Mouse (Mus musculus) lung, embryonic 16.5 days (tissue): ENCODE measurements at regions not wholly inside any gene's neighbourhood (a gene's known extent, or its start where the extent isn't known, plus 50 kb on each side); places are given as distances from the start of the nearest gene placed in this dataset.
A peak's percentile ranks its signal among the peaks of the same experiment; 100 is the strongest.

ENCODE experiments used
- ATAC-seq: fragments of 200-750 bp; cut with Nextera tagmentation; 2 replicates; pipeline ENCODE4 v1.8.0; 2017; ENCODE audit warnings: low read depth, mild to moderate bottlenecking, moderate library complexity
- H3K27ac ChIP-seq: fragments of 300-500 bp; sonication (generic); 2 replicates; pipeline ENCODE4 v1.5.1; 2014; ENCODE audit warnings: mild to moderate bottlenecking, control low read depth, low read length
- H3K27me3 ChIP-seq: fragments of 300-500 bp; sonication (generic); 2 replicates; pipeline ENCODE4 v1.6.1; 2014; ENCODE audit warnings: low read depth, low read length, mixed read lengths; ENCODE audit not compliant: control insufficient read depth, insufficient read depth
- H3K36me3 ChIP-seq: fragments of 300-500 bp; sonication (generic); 2 replicates; pipeline ENCODE4 v1.6.1; 2014; ENCODE audit warnings: low read length; ENCODE audit not compliant: control insufficient read depth, insufficient read depth
- H3K4me1 ChIP-seq: fragments of 300-500 bp; sonication (generic); replicated peaks from 2 replicates; pipeline ENCODE4 v1.6.1; 2014; ENCODE audit warnings: low read length, mixed read lengths; ENCODE audit not compliant: control insufficient read depth, insufficient read depth
- H3K4me2 ChIP-seq: fragments of 300-500 bp; sonication (generic); 2 replicates; pipeline ENCODE4 v1.6.1; 2014; ENCODE audit warnings: low read depth, low read length, control low read depth
- H3K4me3 ChIP-seq: fragments of 300-500 bp; sonication (generic); 2 replicates; pipeline ENCODE4 v1.5.1; 2014; ENCODE audit warnings: mild to moderate bottlenecking, low read length, control low read depth
- H3K9ac ChIP-seq: fragments of 300-500 bp; sonication (generic); 2 replicates; pipeline ENCODE4 v1.6.1; 2014; ENCODE audit warnings: low read length, control low read depth
- H3K9me3 ChIP-seq: fragments of 300-500 bp; sonication (generic); 2 replicates; pipeline ENCODE4 v1.6.1; 2016; ENCODE audit warnings: low read length; ENCODE audit not compliant: control insufficient read depth
- WGBS: fragments of 180-500 bp; shearing (Covaris S2); extraction: QIAGEN DNeasy Blood & Tissue Kit; methylation state at CpG from one replicate; pipeline ENCODE4 v1.1.7; 2014; 5-methylcytosine and 5-hydroxymethylcytosine counted together

- Histone ChIP-seq H3K9ac (no peak overlapping the region), H3K4me1 (peaks cover 9% of the 10 kb centered on the region), H3K36me3 (no peaks in the 10 kb centered on the region), H3K4me3 (no peak overlapping the region), H3K9me3 (no peaks in the 10 kb centered on the region), H3K4me2 (no peak overlapping the region), H3K27ac (peak overlapping the region; percentile 30; the same call in 1 of the 2 replicates), H3K27me3 (no peaks in the 10 kb centered on the region)
- peak; percentile 69; the same call in 1 of the 2 replicates for ATAC-seq
- WGBS, result 60% methylated on average over 4 of the region's 4 CpGs
Observed at GRCm38 (mm10) chr3:21816968-21817858, 259.2 kb upstream of the Tbl1xr1 start.

DNA sequence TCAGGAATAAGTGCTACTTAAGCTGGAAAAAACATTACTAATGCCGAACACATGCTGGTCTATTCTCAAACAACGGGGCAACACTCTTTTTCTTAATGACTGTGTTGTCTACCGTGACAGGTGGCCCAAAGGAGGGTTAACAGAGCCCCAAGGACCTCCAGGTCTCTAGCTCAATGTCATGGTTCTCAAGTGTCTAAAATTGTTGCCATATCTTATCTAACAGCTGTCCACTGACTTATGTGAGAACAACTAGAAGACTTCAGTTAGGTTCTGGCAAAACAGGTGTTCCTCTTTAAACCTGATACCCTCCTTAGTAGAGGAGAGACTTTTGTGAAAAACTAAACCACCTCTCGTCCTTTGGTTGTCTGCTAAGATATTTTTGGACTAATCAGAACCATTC, 257.4 kb upstream of the Tbl1xr1 start:
- WGBS, result 50% methylated on average over 4 of the region's 4 CpGs
- Histone ChIP-seq H3K27me3 (no peaks in the 10 kb centered on the region), H3K27ac (no peak overlapping the region), H3K9me3 (no peaks in the 10 kb centered on the region), H3K4me1 (peaks cover 9% of the 10 kb centered on the region), H3K9ac (no peak overlapping the region), H3K4me2 (no peak overlapping the region), H3K36me3 (no peaks in the 10 kb centered on the region), H3K4me3 (no peak overlapping the region)
- ATAC-seq, result no peak

GRCm38 (mm10) chr3:21820051-21820598, 256.3 kb upstream of the Tbl1xr1 start:
- ATAC-seq, result peak; percentile 65

GRCm38 (mm10) chr3:21822675-21823074, 253.8 kb upstream of the Tbl1xr1 start:
- ATAC-seq, result no peak
- peaks cover 6% of the 10 kb centered on the region for H3K4me1 ChIP-seq
- H3K27ac ChIP-seq, result no peak overlapping the region
- whole genome bisulfite sequencing, result 74% methylated on average over 4 of the region's 4 CpGs
- H3K9me3 ChIP-seq, result no peaks in the 10 kb centered on the region
- no peak overlapping the region for H3K4me3 ChIP-seq
- no peak overlapping the region for H3K9ac ChIP-seq
- no peak overlapping the region for H3K4me2 ChIP-seq
- no peaks in the 10 kb centered on the region for H3K36me3 ChIP-seq
- H3K27me3 ChIP-seq, result no peaks in the 10 kb centered on the region

More at GRCm38 (mm10) chr3:21820051-21820598, 256.3 kb upstream of the Tbl1xr1 start:
- H3K36me3 ChIP-seq, result no peaks in the 10 kb centered on the region
- WGBS, result 40% methylated on average over 3 of the region's 3 CpGs
- no peak overlapping the region for H3K4me2 ChIP-seq
- H3K4me1 ChIP-seq, result peaks cover 9% of the 10 kb centered on the region
- no peaks in the 10 kb centered on the region for H3K27me3 ChIP-seq
- no peak overlapping the region for H3K4me3 ChIP-seq
- H3K9ac ChIP-seq, result no peak overlapping the region
- H3K27ac ChIP-seq, result no peak overlapping the region
- H3K9me3 ChIP-seq, result no peaks in the 10 kb centered on the region

DNA sequence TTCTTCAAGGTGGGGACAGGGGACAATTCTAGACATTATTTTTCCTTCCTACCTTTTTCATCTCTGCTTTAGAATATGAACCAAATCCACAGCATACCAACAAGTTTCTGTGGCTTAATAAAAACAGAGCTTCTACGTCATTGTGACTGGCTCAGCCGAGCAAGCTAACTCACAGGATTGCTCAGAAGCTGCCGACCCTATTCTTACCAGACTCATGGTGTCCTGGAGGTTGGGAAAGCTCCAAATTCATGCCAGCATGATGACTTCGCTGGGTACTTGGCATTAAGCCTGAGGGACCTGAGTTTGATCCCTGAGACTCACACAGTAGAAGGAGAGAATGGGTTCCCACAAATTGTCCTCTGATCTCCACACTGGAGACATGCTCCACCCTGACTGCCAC, 253.1 kb upstream of the Tbl1xr1 start:
- H3K27me3 ChIP-seq, result no peaks in the 10 kb centered on the region
- no peak overlapping the region for H3K27ac ChIP-seq
- no peaks in the 10 kb centered on the region for H3K9me3 ChIP-seq
- no peak overlapping the region for H3K9ac ChIP-seq
- H3K4me2 ChIP-seq, result no peak overlapping the region
- peaks cover 6% of the 10 kb centered on the region for H3K4me1 ChIP-seq
- H3K36me3 ChIP-seq, result no peaks in the 10 kb centered on the region
- H3K4me3 ChIP-seq, result no peak overlapping the region
- WGBS, result 76% methylated on average over 4 of the region's 4 CpGs
- ATAC-seq, result no peak

GRCm38 (mm10) chr3:21824101-21824880, 252.2 kb upstream of the Tbl1xr1 start:
- no peak for ATAC-seq
- H3K27me3 ChIP-seq, result no peaks in the 10 kb centered on the region
- no peaks in the 10 kb centered on the region for H3K36me3 ChIP-seq
- 58% methylated on average over 8 of the region's 8 CpGs for WGBS
- H3K27ac ChIP-seq, result no peak overlapping the region
- peaks cover 6% of the 10 kb centered on the region for H3K4me1 ChIP-seq
- H3K9me3 ChIP-seq, result no peaks in the 10 kb centered on the region
- no peak overlapping the region for H3K4me2 ChIP-seq
- no peak overlapping the region for H3K4me3 ChIP-seq
- H3K9ac ChIP-seq, result no peak overlapping the region

GRCm38 (mm10) chr3:21824913-21825610, 251.4 kb upstream of the Tbl1xr1 start:
- Histone ChIP-seq H3K27me3 (no peaks in the 10 kb centered on the region), H3K4me3 (no peak overlapping the region), H3K36me3 (no peaks in the 10 kb centered on the region), H3K27ac (no peak overlapping the region), H3K4me1 (peaks cover 4% of the 10 kb centered on the region), H3K9ac (no peak overlapping the region), H3K9me3 (no peaks in the 10 kb centered on the region), H3K4me2 (no peak overlapping the region)
- no peak for ATAC-seq
- 86% methylated on average over 5 of the region's 5 CpGs for WGBS

DNA sequence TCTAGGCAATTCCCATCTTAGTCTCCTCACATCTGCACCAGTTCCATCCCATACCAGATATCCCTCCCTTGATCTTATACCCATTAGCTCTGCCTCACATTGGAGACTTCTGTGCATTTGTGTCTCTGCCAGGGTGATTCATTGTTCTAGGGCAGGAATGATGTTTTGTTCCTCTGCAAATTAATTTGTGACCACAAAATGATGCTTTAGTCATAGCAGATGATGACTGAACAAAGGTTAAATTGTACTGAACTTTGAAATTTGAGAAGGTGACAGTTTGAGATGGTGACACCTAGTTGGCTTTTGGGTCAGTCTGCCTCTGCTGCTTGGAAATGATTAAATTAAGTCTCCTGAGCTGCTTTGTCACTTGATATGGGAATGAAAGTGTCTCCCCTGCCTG, 248.8 kb upstream of the Tbl1xr1 start:
- Histone ChIP-seq H3K36me3 (no peaks in the 10 kb centered on the region), H3K9me3 (no peaks in the 10 kb centered on the region), H3K9ac (no peak overlapping the region), H3K27ac (no peak overlapping the region), H3K4me2 (no peak overlapping the region), H3K4me3 (no peak overlapping the region), H3K27me3 (no peaks in the 10 kb centered on the region), H3K4me1 (no peaks in the 10 kb centered on the region)
- ATAC-seq, result no peak

GRCm38 (mm10) chr3:21833111-21833510, 243.3 kb upstream of the Tbl1xr1 start:
- WGBS, result 97% methylated on average over 12 of the region's 12 CpGs
- no peak overlapping the region for H3K4me3 ChIP-seq
- no peaks in the 10 kb centered on the region for H3K27me3 ChIP-seq
- no peak overlapping the region for H3K27ac ChIP-seq
- H3K4me2 ChIP-seq, result no peak overlapping the region
- ATAC-seq, result no peak
- no peak overlapping the region for H3K9ac ChIP-seq
- no peaks in the 10 kb centered on the region for H3K4me1 ChIP-seq
- no peaks in the 10 kb centered on the region for H3K9me3 ChIP-seq
- H3K36me3 ChIP-seq, result no peaks in the 10 kb centered on the region
